Mouse (Mus musculus) MEL (cell line): Measurements from ENCODE around the gene Gabrb3. TPM values are rescaled to one million over a fixed set of nuclear protein-coding genes. Genes with fewer than 3 reads are reported as not detected.
"Not testable (repeated sequence)": the region's sequence is repeated elsewhere in the genome, so short reads cannot be mapped to it uniquely, and the experiment has no call there.

Source experiments
- DNase-seq: peaks from one replicate; pipeline ENCODE4 v3.0.0; 2011; ENCODE audit warnings: low read depth, low spot score
- H3K27ac ChIP-seq: 2 replicates; pipeline ENCODE4 v1.5.1; 2012; ENCODE audit warnings: low read depth, mild to moderate bottlenecking, control low read depth, low read length, moderate library complexity; ENCODE audit not compliant: control insufficient read depth
- H3K27me3 ChIP-seq, 2 experiments: fragments of 150-350 bp in 1 of 2; sonication (generic) in 1 of 2; 2 replicates each; pipeline ENCODE4 v1.6.1; 2012; ENCODE audit warnings: low read length in 2 of 2, mild to moderate bottlenecking in 2 of 2, improper control_type of control experiment in 1 of 2, moderate library complexity in 1 of 2; ENCODE audit not compliant: insufficient read depth in 2 of 2, control insufficient read depth in 1 of 2
- H3K36me3 ChIP-seq, 2 experiments: 2 replicates each; pipeline ENCODE4 v1.6.1; 2012 to 2014; ENCODE audit warnings: low read length in 2 of 2, improper control_type of control experiment in 1 of 2, inconsistent platforms in 1 of 2, mild to moderate bottlenecking in 1 of 2; ENCODE audit not compliant: insufficient read depth in 2 of 2, control insufficient read depth in 1 of 2
- H3K4me1 ChIP-seq, 2 experiments: fragments of 150-350 bp in 1 of 2; sonication (generic) in 1 of 2; 2 replicates each; pipeline ENCODE4 v1.6.1; 2012; ENCODE audit warnings: low read length in 2 of 2, improper control_type of control experiment in 1 of 2, mild to moderate bottlenecking in 1 of 2; ENCODE audit not compliant: insufficient read depth in 2 of 2, control insufficient read depth in 1 of 2
- H3K4me3 ChIP-seq, 2 experiments: fragments of 150-350 bp in 1 of 2; sonication (generic) in 1 of 2; 2 replicates each; pipeline ENCODE4 v1.5.1; 2012; ENCODE audit warnings: low read depth in 2 of 2, low read length in 2 of 2, mild to moderate bottlenecking in 2 of 2, moderate library complexity in 2 of 2, control low read depth in 1 of 2, improper control_type of control experiment in 1 of 2; ENCODE audit not compliant: control insufficient read depth in 1 of 2, insufficient read depth in 1 of 2
- H3K79me2 ChIP-seq: 2 replicates; pipeline ENCODE4 v1.6.1; 2012; ENCODE audit warnings: mild to moderate bottlenecking, low read length, moderate library complexity; ENCODE audit not compliant: control insufficient read depth, poor library complexity, insufficient read depth
- H3K9ac ChIP-seq: 2 replicates; pipeline ENCODE4 v1.6.1; 2012; ENCODE audit warnings: low read depth, mild to moderate bottlenecking, control low read depth, low read length, moderate library complexity; ENCODE audit not compliant: control insufficient read depth, poor library complexity, severe bottlenecking
- H3K9me3 ChIP-seq: fragments of 150-350 bp; sonication (generic); replicated peaks from 2 replicates; pipeline ENCODE4 v1.6.1; 2012; ENCODE audit warnings: mild to moderate bottlenecking, low read length, improper control_type of control experiment, moderate library complexity; ENCODE audit not compliant: insufficient read depth
- CTCF ChIP-seq, 3 experiments: IDR thresholded peaks in 2 of 3; conservative IDR thresholded peaks in 1 of 3; 2 replicates each; pipeline ENCODE4 v1.5.1; 2011 to 2012; ENCODE audit warnings: low read length in 3 of 3, low read depth in 2 of 3, mild to moderate bottlenecking in 2 of 3, improper control_type of control experiment in 1 of 3, inconsistent platforms in 1 of 3, mixed read lengths in 1 of 3, moderate library complexity in 1 of 3; ENCODE audit not compliant: control insufficient read depth in 1 of 3, insufficient read depth in 1 of 3, poor library complexity in 1 of 3, severe bottlenecking in 1 of 3
- E2F4 ChIP-seq: IDR thresholded peaks from 2 replicates; pipeline ENCODE4 v1.6.1; 2011; ENCODE audit warnings: low read depth, low read length, improper control_type of control experiment, borderline replicate concordance
- EP300 ChIP-seq, 2 experiments: IDR thresholded peaks; 2 replicates each; pipeline ENCODE4 v1.6.1; 2011; ENCODE audit warnings: improper control_type of control experiment in 2 of 2, low read length in 2 of 2, low read depth in 1 of 2, mild to moderate bottlenecking in 1 of 2
- GATA1 ChIP-seq: IDR thresholded peaks from 2 replicates; pipeline ENCODE4 v1.6.1; 2011; ENCODE audit warnings: low read depth, low read length, improper control_type of control experiment
- HCFC1 ChIP-seq: IDR thresholded peaks from 2 replicates; pipeline ENCODE4 v1.6.1; 2012; ENCODE audit warnings: low read depth, mild to moderate bottlenecking, inconsistent platforms, low read length, improper control_type of control experiment, moderate library complexity
- JUND ChIP-seq: IDR thresholded peaks from 2 replicates; pipeline ENCODE4 v1.6.1; 2011; ENCODE audit warnings: low read depth, mild to moderate bottlenecking, improper control_type of control experiment, low read length
- KAT2A ChIP-seq: conservative IDR thresholded peaks from 2 replicates; pipeline ENCODE4 v1.6.1; 2012; ENCODE audit warnings: low read depth, low read length, improper control_type of control experiment, inconsistent platforms
- MAFK ChIP-seq: IDR thresholded peaks from 2 replicates; pipeline ENCODE4 v1.6.1; 2011; ENCODE audit warnings: low read depth, mild to moderate bottlenecking, low read length, improper control_type of control experiment, borderline replicate concordance
- MAX ChIP-seq: IDR thresholded peaks from 2 replicates; pipeline ENCODE4 v1.6.1; 2011; ENCODE audit warnings: low read length, improper control_type of control experiment
- MAZ ChIP-seq: IDR thresholded peaks from 2 replicates; pipeline ENCODE4 v1.6.1; 2012; ENCODE audit warnings: low read depth, mild to moderate bottlenecking, inconsistent platforms, low read length, improper control_type of control experiment
- MXI1 ChIP-seq: IDR thresholded peaks from 2 replicates; pipeline ENCODE4 v1.6.1; 2011; ENCODE audit warnings: mild to moderate bottlenecking, low read depth, low read length, improper control_type of control experiment
- NELFE ChIP-seq: IDR thresholded peaks from 2 replicates; pipeline ENCODE4 v1.6.1; 2011; ENCODE audit warnings: low read depth, low read length, improper control_type of control experiment
- POLR2AphosphoS2 ChIP-seq: IDR thresholded peaks from 2 replicates; pipeline ENCODE4 v1.6.1; 2011; ENCODE audit warnings: low read length, improper control_type of control experiment
- POLR2AphosphoS5 ChIP-seq: IDR thresholded peaks from 2 replicates; pipeline ENCODE4 v1.6.1; 2012; ENCODE audit warnings: low read depth, borderline replicate concordance, mild to moderate bottlenecking, inconsistent platforms, low read length, moderate library complexity, mixed read lengths
- RCOR1 ChIP-seq: IDR thresholded peaks from 2 replicates; pipeline ENCODE4 v1.6.1; 2012; ENCODE audit warnings: low read depth, mild to moderate bottlenecking, inconsistent platforms, low read length, improper control_type of control experiment
- SIN3A ChIP-seq: IDR thresholded peaks from 2 replicates; pipeline ENCODE4 v1.6.1; 2012; ENCODE audit warnings: low read length, improper control_type of control experiment, inconsistent platforms
- SMC3 ChIP-seq: IDR thresholded peaks from 2 replicates; pipeline ENCODE4 v1.6.1; 2011; ENCODE audit warnings: low read depth, low read length, improper control_type of control experiment
- TBP ChIP-seq: IDR thresholded peaks from 2 replicates; pipeline ENCODE4 v1.8.0; 2011; ENCODE audit warnings: low read depth, low read length, improper control_type of control experiment
- USF1 ChIP-seq: IDR thresholded peaks from 2 replicates; pipeline ENCODE4 v1.6.1; 2014; ENCODE audit warnings: low read depth, mild to moderate bottlenecking, inconsistent platforms, low read length, improper control_type of control experiment, moderate library complexity
- polyA plus RNA-seq, 2 experiments: library from polyadenylated mRNA; stranded (reverse) in 1 of 2; unstranded in 1 of 2; fragments of >175 nt in 1 of 2; fragments of >200 nt in 1 of 2; gene quantifications; 2 replicates each; pipeline versions ENCODE4 v1.2.1 to v1.2.4; 2012; ENCODE audit warnings: low replicate concordance in 2 of 2, low read depth in 1 of 2; ENCODE audit not compliant: insufficient read length in 2 of 2, insufficient read depth in 1 of 2, missing spikeins in 1 of 2
- total RNA-seq: library from RNA; depleted of rRNA; stranded (reverse); fragments of 300-350 nt; gene quantifications from 2 replicates; pipeline ENCODE4 v1.2.3, GENCODE M21; 2012

Gabrb3 gene
- total and polyA plus RNA-seq, 3 experiments, result not detected

GRCm38 (mm10) chr7:57786102-57786501 lies 366.6 kb downstream of the Gabrb3 start:
- H3K27me3 ChIP-seq, H3K27ac ChIP-seq, H3K9ac ChIP-seq, H3K79me2 ChIP-seq, H3K9me3 ChIP-seq, DNase-seq, H3K4me1 ChIP-seq, H3K36me3 ChIP-seq, H3K4me3 ChIP-seq: not testable (repeated sequence)

DNA sequence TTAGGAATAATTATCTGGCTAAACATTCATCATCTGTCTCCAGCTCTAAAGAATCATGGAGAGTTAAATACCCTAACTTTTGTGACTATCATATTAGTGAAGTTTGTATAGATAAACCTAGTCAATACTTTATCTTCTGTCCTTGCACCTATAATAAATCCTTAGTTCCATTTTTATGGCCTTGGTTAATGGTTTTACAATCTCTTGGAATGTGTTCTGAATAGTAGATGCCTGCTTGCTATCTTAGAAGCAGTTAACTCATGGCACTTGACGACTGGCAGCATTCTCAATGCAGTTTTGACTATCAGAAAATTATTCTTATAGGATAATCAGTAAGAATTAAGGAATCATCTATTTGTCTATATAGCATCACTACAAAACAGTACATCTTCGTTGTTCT lies 368.0 kb downstream of the Gabrb3 start:
- Histone ChIP-seq H3K79me2 (no peaks in the 10 kb centered on the region), H3K36me3 (no peaks in the 10 kb centered on the region), H3K4me3 (no peak overlapping the region)
- TF ChIP-seq USF1 (no peak), NELFE (no peak), RCOR1 (no peak)
- TF ChIP-seq, all 39 proteins: peak for 0
- DNase-seq, result no peak
- Histone ChIP-seq H3K9ac (no peak overlapping the region), H3K27ac (no peak overlapping the region), H3K27me3 (no peaks in the 10 kb centered on the region), H3K9me3 (no peaks in the 10 kb centered on the region), H3K4me1 (no peaks in the 10 kb centered on the region)

GRCm38 (mm10) chr7:57803266-57803665 lies 383.8 kb downstream of the Gabrb3 start:
- Histone ChIP-seq H3K27ac (no peak overlapping the region), H3K9me3 (no peaks in the 10 kb centered on the region), H3K79me2 (no peaks in the 10 kb centered on the region), H3K4me1 (no peaks in the 10 kb centered on the region), H3K27me3 (no peaks in the 10 kb centered on the region), H3K36me3 (no peaks in the 10 kb centered on the region), H3K4me3 (no peak overlapping the region), H3K9ac (no peak overlapping the region)
- DNase-seq, result no peak
- no peak for TF ChIP-seq GATA1
- no peak for TF ChIP-seq SIN3A
- TF ChIP-seq RCOR1, result no peak
- TF ChIP-seq EP300 (IDR thresholded peaks at IDR 0.05; ENCODE audit: low read depth in 1 of 2, low read length in 2 of 2), result no peak
- no peak for TF ChIP-seq SMC3
- TF ChIP-seq POLR2AphosphoS5, result no peak
- no peak for TF ChIP-seq MAX
- no peak for TF ChIP-seq CTCF (IDR thresholded peaks at IDR 0.05 in 2 of 3, conservative IDR thresholded peaks at IDR 0.05 in 1 of 3; ENCODE audit: control insufficient read depth in 1 of 3, insufficient read depth in 1 of 3, low read depth in 2 of 3, low read length in 3 of 3, poor library complexity in 1 of 3, severe bottlenecking in 1 of 3)

GRCm38 (mm10) chr7:57813716-57814115 lies 394.2 kb downstream of the Gabrb3 start:
- no peaks in the 10 kb centered on the region for H3K4me1 ChIP-seq
- no peak overlapping the region for H3K9ac ChIP-seq
- no peak for DNase-seq
- no peaks in the 10 kb centered on the region for H3K9me3 ChIP-seq
- no peak for TF ChIP-seq E2F4
- no peak for TF ChIP-seq MAX
- no peak for TF ChIP-seq KAT2A
- no peak for TF ChIP-seq JUND
- no peak for TF ChIP-seq MAFK
- TF ChIP-seq TBP, result no peak
- TF ChIP-seq GATA1, result no peak
- TF ChIP-seq MAZ, result no peak
- no peak for TF ChIP-seq HCFC1
- no peak for TF ChIP-seq POLR2AphosphoS5
- no peak for TF ChIP-seq POLR2AphosphoS2
- no peak for TF ChIP-seq MXI1
- H3K27me3 ChIP-seq, result no peaks in the 10 kb centered on the region
- H3K27ac ChIP-seq, result no peak overlapping the region
- no peaks in the 10 kb centered on the region for H3K36me3 ChIP-seq
- H3K79me2 ChIP-seq, result no peaks in the 10 kb centered on the region
- H3K4me3 ChIP-seq, result no peak overlapping the region
